Mouse (Mus musculus) liver, embryonic 14.5 days (tissue): ENCODE data around the gene Pts.

Experiments
- CTCF ChIP-seq: IDR thresholded peaks from 2 replicates; pipeline ENCODE4 v1.5.1; 2016; ENCODE audit warnings: antibody characterized with exemption, low read depth, control low read depth
- EP300 ChIP-seq: IDR thresholded peaks from 2 replicates; pipeline ENCODE4 v1.6.1; 2016; ENCODE audit warnings: antibody characterized with exemption, low read depth

DNA sequence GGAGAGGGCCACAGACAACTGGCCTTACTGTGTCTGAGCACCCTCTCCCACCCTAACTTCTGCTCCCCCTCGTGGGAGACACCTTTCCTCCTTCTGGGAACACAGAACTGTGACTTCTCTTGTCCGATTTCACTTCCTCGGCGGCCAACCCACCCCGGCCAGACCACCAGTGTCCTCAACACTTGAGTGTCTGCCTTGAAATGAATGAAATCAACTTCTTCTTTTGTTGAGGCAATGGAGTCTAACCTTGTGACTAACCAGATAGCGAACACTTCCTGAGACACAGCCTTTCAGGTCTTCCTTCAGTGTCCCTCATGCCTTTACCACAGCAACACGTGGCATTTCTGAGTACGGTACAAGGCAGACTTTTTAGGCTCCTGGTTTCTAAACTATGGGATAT, 45.8 kb downstream of the Pts start:
- TF ChIP-seq CTCF: no peak
- TF ChIP-seq EP300: no peak
